Mouse (Mus musculus) kidney, adult 2 months (tissue): ENCODE data around the gene Shank2.

Experiments used
- CTCF ChIP-seq: fragments of 200-500 bp; conservative IDR thresholded peaks from 2 replicates; pipeline ENCODE4 v1.5.1; 2011; ENCODE audit warnings: low read depth, mild to moderate bottlenecking, control low read depth, low read length, moderate library complexity, mixed read lengths; ENCODE audit not compliant: insufficient read depth, insufficient read length
- POLR2A ChIP-seq: fragments of 200-500 bp; IDR thresholded peaks from one replicate; pipeline ENCODE4 v1.6.1; 2011; ENCODE audit warnings: low read depth, low read length, control low read depth

DNA sequence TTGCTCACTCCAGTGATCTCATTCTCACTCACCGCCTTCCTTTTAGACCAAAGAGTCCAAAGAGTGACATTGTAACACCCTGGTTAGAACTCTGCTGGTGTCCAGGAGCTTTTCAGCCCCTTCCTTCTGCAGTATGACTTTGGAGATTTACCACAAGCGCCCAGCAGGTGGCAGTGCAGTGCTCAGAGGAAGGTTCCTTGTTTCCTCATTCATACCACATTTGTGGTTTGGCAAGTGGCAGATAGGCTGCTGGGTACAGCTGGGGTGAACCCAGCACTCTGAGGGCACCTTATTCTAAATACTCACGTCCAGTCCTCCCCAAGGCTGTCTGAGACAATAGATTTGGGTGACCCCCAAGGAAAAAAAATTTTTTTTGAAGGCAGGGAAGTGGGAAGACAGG lies 73.0 kb downstream of the Shank2 start:
- TF ChIP-seq CTCF (peak; percentile 80), POLR2A (no peak)
